Mouse (Mus musculus): Measurements from ENCODE around the gene Gm13290.
"Not testable (repeated sequence)": the region's sequence is repeated elsewhere in the genome, so short reads cannot be mapped to it uniquely, and the experiment has no call there.

Gene Gm13290

GRCm38 (mm10) chr4:88773534-88773933 is at the start of gene Gm13290:
TSS of gene Gm13290 (plus strand) at chr4:88773834.
- DNase-seq (ENCODE audit: low read depth, low spot score): not testable (repeated sequence)

- DNase-seq (ENCODE audit: low read depth, low spot score): no peak
Observed at GRCm38 (mm10) chr4:88726727-88727126, 46.9 kb upstream of the Gm13290 start.

GRCm38 (mm10) chr4:88727324-88727723 is 46.3 kb upstream of the Gm13290 start:
- no peak for DNase-seq (ENCODE audit: low read depth, low spot score)

GRCm38 (mm10) chr4:88738480-88738879 is 35.2 kb upstream of the Gm13290 start:
- DNase-seq (ENCODE audit: low read depth, low spot score): no peak

- no peak for DNase-seq (ENCODE audit: low read depth, low spot score)
Observed at GRCm38 (mm10) chr4:88739036-88739435, 34.6 kb upstream of the Gm13290 start.

GRCm38 (mm10) chr4:88741426-88741825 is 32.2 kb upstream of the Gm13290 start:
- no peak for DNase-seq (ENCODE audit: low read depth, low spot score)

- DNase-seq (ENCODE audit: low read depth, low spot score): no peak
Observed at GRCm38 (mm10) chr4:88742771-88743371, 30.8 kb upstream of the Gm13290 start.

GRCm38 (mm10) chr4:88744207-88744606 is 29.4 kb upstream of the Gm13290 start:
- DNase-seq (ENCODE audit: low read depth, low spot score): no peak

- DNase-seq (ENCODE audit: low read depth, low spot score): no peak
Observed at GRCm38 (mm10) chr4:88749926-88750325, 23.7 kb upstream of the Gm13290 start.

GRCm38 (mm10) chr4:88754818-88755340 is 18.8 kb upstream of the Gm13290 start, which contains the start of gene Gm13271:
TSS of gene Gm13271 (plus strand) at chr4:88754868.
- not testable (repeated sequence) for DNase-seq (ENCODE audit: low read depth, low spot score)

- DNase-seq (ENCODE audit: low read depth, low spot score): not testable (repeated sequence)
Observed at GRCm38 (mm10) chr4:88756581-88757513, 16.8 kb upstream of the Gm13290 start.

GRCm38 (mm10) chr4:88757628-88758031 is 16.0 kb upstream of the Gm13290 start:
- peak; percentile 70 for DNase-seq (ENCODE audit: low read depth, low spot score)

- DNase-seq (ENCODE audit: low read depth, low spot score): not testable (repeated sequence)
Observed at GRCm38 (mm10) chr4:88758751-88759150, 14.9 kb upstream of the Gm13290 start.

- not testable (repeated sequence) for DNase-seq (ENCODE audit: low read depth, low spot score)
Observed at GRCm38 (mm10) chr4:88759610-88760268, 13.9 kb upstream of the Gm13290 start, which contains the start of gene Gm13283. TSS of gene Gm13283 (plus strand) at chr4:88760119.

- DNase-seq (ENCODE audit: low read depth, low spot score): peak; percentile 37
Observed at GRCm38 (mm10) chr4:88760431-88760830, 13.2 kb upstream of the Gm13290 start.

GRCm38 (mm10) chr4:88761776-88762175 is 11.9 kb upstream of the Gm13290 start:
- not testable (repeated sequence) for DNase-seq (ENCODE audit: low read depth, low spot score)

GRCm38 (mm10) chr4:88762341-88762740 is 11.3 kb upstream of the Gm13290 start:
- DNase-seq (ENCODE audit: low read depth, low spot score): not testable (repeated sequence)

- DNase-seq (ENCODE audit: low read depth, low spot score): not testable (repeated sequence)
Observed at GRCm38 (mm10) chr4:88763384-88764018, 10.1 kb upstream of the Gm13290 start.

GRCm38 (mm10) chr4:88776622-88777021 is 3.0 kb downstream of the Gm13290 start, which contains the start of gene Gm13289:
TSS of gene Gm13289 (plus strand) at chr4:88776922.
- not testable (repeated sequence) for DNase-seq (ENCODE audit: low read depth, low spot score)

GRCm38 (mm10) chr4:88779550-88779949 is 5.9 kb downstream of the Gm13290 start, which contains the start of gene Gm13272:
TSS of gene Gm13272 (plus strand) at chr4:88779850.
- not testable (repeated sequence) for DNase-seq (ENCODE audit: low read depth, low spot score)

- not testable (repeated sequence) for DNase-seq (ENCODE audit: low read depth, low spot score)
Observed at GRCm38 (mm10) chr4:88780320-88780719, 6.7 kb downstream of the Gm13290 start.
